Mouse (Mus musculus) cerebellum, adult (tissue): ENCODE data around the gene Itgb5.

Source experiments
- ATAC-seq: cut with Nextera tagmentation; 2 replicates; pipeline ENCODE4 v1.9.2; 2017; ENCODE audit warnings: mild to moderate bottlenecking, moderate library complexity, mixed read lengths; ENCODE audit not compliant: insufficient number of reproducible peaks, low FRiP score, low TSS enrichment

The Itgb5 gene

GRCm38 (mm10) chr16:33895690-33896089 lies 66.2 kb downstream of the Itgb5 start:
- ATAC-seq: no peak

DNA sequence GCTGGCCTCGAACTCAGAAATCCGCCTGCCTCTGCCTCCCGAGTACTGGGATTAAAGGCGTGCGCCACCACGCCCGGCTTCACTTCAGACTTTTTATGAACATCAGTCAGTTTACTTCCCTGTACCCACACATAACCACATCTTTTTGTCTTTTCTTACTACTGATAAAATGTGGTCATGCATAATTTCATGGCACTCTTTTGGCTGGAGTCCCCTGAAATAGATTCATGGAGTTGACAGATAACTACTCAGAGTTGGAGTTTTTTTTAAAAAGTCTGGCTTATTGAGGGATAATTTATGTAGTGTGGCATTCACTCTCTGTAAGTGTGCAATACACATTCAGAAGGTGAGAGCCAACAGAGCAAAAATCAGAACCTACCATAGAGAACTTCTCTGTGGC lies 67.3 kb downstream of the Itgb5 start:
- ATAC-seq: no peak

DNA sequence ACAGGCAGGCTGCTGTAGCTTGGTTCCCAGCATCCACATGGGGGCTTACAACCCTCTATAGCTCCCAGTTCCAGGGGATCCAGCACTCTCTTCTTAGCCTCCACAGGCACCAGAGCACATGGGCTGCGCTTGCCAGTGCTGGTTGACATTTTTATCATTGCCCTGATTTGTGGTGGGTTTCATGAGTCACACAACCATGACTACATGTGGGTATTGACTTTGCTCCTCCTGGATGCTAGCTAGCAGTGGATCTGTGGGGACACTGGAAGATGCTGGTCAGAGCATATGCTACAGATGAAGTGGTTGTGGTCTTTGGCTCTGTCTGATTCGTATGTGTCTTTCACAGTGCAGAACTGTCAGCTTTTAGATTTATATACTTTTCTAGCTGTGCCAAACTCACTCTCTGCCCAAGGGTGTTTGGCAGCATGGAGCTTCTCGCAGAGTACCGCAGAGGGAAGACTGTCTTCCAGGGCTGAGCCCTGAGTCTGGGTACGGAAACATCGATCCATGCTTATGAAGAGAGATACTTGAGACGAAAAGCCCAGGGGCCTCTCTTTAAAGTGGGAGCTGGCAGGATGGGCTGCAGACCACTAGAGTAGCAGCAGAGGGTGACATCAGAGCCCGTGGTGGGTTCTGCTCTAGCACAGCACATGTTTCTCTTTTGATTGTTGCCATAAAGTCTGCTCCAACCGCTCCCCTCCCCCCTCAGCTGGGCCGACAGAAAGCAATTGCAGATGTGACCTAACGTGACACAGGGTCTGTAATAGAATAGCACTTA lies 74.4 kb downstream of the Itgb5 start:
- ATAC-seq: no peak

DNA sequence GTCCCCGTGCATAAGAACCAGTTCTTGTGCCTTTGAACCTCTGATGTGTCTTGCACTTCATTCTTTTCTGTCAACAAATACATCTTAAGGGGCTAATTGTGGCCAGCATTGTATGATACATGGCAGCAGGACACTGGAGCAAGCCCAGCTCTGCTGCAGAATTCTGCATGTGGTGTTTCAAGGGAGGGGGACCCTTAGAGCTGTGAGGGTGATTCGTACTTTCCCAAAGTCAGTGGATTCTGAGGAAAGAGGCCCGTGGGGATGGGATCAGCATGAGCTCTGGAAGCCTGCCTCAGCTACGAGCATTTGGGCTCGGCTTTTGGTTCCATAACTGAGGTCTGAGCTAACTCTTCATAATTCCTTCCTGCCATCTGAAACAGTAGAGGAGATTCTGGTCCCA lies 75.1 kb downstream of the Itgb5 start:
- no peak for ATAC-seq

DNA sequence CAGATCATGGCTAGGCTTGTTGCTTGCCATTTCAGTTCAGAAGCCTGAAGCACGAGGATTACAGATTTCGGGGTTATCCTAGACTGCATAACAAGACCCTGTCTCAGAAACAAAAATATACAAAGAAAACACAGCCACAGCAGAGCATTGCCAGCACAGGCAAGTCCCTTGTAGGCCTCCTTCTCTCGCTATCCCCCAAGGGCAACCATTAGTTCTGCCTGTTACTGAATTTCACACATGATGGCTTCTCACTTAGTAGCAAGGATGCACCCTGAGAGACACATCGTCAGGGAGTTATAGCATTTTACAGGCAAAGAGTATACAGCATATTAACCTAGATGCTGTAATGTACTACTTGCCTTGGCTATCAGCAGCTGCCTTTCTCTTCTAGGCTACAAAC lies 78.8 kb downstream of the Itgb5 start:
- ATAC-seq: no peak

- ATAC-seq: no peak
Measured at GRCm38 (mm10) chr16:33914997-33915396, 85.5 kb downstream of the Itgb5 start.

GRCm38 (mm10) chr16:33916473-33917251 lies 87.2 kb downstream of the Itgb5 start:
- ATAC-seq: peak; percentile 54; the same call in 1 of the 2 replicates

DNA sequence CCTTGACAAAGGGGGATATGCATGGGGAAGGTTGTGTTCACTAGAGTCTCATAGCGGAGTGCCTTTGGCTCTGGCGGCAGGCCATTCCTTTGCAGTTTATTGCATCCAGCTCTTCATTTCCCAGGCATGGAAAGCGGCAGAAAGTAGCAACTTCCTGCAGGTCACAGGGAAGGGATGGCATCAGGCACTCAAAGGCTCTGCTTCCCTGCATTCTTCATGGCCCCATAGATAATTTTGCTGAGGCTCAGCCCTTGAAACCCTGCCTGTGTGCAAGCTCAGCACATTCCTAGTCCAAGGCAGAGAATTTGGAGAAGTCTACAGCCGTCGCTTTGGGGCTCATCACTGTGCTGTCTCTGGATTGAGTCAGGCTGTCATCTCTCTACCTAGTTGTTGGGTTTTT lies 87.9 kb downstream of the Itgb5 start:
- no peak for ATAC-seq

DNA sequence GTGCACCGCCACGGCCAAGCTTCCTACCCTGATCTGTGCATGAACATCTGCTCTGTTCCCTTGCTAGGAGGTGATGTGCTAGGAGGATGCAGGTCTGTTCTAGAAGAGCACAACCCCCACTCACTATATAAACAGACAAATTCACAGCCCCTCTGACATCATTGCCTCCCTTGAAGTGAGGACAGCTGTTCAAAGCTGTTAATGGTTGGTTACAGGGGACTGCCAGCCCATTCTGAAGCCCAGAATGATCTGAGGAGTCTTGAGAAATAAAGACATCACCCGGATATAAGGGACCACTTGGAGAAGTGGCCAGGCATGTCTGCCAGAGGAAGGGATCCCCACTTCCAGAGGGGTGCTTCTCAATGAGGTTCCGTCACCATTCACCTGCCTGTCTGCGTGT lies 88.5 kb downstream of the Itgb5 start:
- no peak for ATAC-seq

DNA sequence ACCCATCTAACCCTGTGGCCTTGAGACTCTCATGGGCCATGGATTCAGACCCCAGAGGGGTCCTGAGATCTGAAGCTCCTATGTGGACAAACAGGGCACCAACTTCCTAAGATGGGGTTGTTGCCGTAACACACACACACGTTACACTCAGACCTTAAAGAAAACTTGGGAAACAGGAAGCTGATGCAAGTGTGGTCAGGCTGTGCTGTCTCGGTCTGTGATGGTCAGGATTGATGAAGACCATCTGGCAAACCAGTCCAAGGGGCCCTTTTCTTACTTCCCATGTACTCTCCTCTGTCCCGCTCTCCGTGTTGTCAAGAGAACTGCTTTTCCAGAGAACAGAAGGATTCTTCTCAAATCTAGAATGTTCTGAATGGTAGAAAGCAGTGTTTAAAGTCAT lies 92.0 kb downstream of the Itgb5 start:
- ATAC-seq: no peak

DNA sequence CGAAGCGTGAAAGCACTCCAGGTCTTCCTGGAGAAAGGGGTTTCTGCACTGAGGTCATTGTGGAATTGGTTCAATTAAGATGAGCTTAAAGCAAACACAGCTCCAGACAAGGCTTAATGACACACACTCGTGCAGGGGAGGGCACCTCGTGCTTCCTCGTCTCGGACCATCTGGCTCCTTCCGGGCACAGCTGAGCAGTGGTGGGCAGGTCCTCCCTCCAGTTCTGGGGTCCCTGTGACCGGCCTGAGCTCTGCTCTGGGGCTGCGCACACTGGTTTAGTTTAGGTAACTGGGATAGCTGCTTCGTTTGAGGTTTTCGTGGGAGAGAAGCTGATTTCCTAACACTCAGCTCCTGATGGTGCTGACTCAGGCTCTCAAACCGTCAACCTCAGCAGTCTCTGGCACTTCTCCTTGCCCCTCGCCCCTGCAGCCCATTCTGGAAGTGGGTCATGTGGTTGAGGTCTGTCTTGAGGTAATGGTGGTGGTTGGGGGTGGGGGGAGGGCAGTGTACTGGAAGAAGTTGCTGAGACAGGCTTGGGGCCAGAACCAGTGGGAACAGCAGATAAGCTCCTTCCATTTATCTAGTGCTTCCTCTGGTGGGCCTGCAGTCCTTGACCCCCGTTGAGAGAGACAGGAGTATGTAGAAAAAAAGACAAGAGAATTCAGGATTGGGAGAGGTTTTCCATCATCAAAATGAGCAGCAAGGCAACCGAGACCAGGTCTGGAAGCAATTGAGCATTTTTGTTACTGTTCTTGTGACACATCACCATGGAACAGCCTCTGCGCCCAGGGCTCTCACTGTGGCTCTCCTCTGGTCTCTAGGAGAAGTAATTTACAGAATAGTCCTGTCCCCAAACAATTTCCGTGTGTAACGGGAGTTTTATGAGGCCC lies 92.9 kb downstream of the Itgb5 start:
- no peak for ATAC-seq

GRCm38 (mm10) chr16:33923001-33923316 lies 93.5 kb downstream of the Itgb5 start:
- ATAC-seq: no peak

GRCm38 (mm10) chr16:33923758-33924157 lies 94.3 kb downstream of the Itgb5 start:
- no peak for ATAC-seq

GRCm38 (mm10) chr16:33927263-33927824 lies 97.9 kb downstream of the Itgb5 start:
- ATAC-seq: no peak

GRCm38 (mm10) chr16:33928788-33929462 lies 99.5 kb downstream of the Itgb5 start:
- no peak for ATAC-seq

DNA sequence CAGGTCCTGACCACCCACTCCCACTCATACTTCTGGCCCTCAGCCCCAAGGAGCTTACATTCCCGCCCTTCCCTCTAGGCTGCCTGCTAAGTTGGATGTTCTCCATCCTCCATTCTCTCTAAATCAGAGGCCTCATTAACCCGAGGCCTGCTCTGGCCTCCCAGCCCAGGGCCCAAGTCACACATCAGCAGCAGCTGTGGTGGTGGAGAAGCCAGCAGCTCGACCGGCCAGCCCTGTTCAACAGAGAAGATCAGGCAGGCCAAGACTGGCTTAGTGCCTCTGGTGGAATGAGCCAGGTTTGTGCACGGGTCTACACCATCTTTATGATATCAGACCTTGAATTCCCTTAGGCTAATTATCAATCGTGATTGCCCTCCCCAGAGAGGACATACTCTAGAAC lies 101.3 kb downstream of the Itgb5 start:
- no peak for ATAC-seq

GRCm38 (mm10) chr16:33931682-33932081 lies 102.2 kb downstream of the Itgb5 start:
- ATAC-seq: no peak

GRCm38 (mm10) chr16:33932126-33932525 lies 102.7 kb downstream of the Itgb5 start:
- no peak for ATAC-seq

DNA sequence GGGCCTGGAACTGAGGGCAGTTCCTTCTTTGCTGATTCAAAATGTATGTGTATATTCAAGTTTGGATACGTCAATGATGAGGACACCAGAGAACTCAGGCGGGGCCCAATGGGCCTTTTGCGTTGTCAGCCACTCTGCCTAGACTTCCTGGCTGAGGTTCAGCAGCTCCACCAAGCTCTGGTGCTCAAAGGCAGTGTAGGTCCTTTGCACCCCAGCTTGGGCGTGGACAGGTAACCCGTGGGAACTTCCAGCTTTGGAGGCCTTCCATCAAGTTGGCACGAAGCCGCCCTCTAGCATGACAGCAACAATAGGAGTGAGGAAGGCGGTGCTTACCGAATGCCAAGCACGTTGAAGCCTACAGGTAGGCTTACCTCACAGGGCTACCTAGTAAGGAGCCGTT lies 103.9 kb downstream of the Itgb5 start:
- ATAC-seq: no peak
